Mouse (Mus musculus) kidney, adult 8-10 months (tissue): Measurements from ENCODE around the gene Chd9.
A peak's percentile ranks its signal among the peaks of the same experiment; 100 is the strongest.

Experiments
- DNase-seq, 2 experiments: peaks; one replicate each; pipeline ENCODE4 v3.0.0; 2022

Chd9 gene

GRCm38 (mm10) chr8:90839725-90840714 is 11.9 kb downstream of the Chd9 start:
- no peak for DNase-seq

- DNase-seq = no peak
Measured at GRCm38 (mm10) chr8:90841321-90841720, 13.2 kb downstream of the Chd9 start.

GRCm38 (mm10) chr8:90843127-90843526 is 15.0 kb downstream of the Chd9 start:
- no peak for DNase-seq

GRCm38 (mm10) chr8:90844179-90844967 is 16.2 kb downstream of the Chd9 start:
- DNase-seq = no peak

GRCm38 (mm10) chr8:90847980-90848379 is 19.8 kb downstream of the Chd9 start:
- no peak for DNase-seq

GRCm38 (mm10) chr8:90849462-90850050 is 21.4 kb downstream of the Chd9 start:
- no peak for DNase-seq

GRCm38 (mm10) chr8:90851544-90851943 is 23.4 kb downstream of the Chd9 start:
- DNase-seq = no peak

- no peak for DNase-seq
Measured at GRCm38 (mm10) chr8:90853971-90854670, 26.0 kb downstream of the Chd9 start.

- no peak for DNase-seq
Measured at GRCm38 (mm10) chr8:90854671-90855161, 26.6 kb downstream of the Chd9 start.

- no peak for DNase-seq
Measured at GRCm38 (mm10) chr8:90856171-90856570, 28.0 kb downstream of the Chd9 start.

GRCm38 (mm10) chr8:90856952-90857351 is 28.8 kb downstream of the Chd9 start:
- DNase-seq = no peak

GRCm38 (mm10) chr8:90858071-90858470 is 29.9 kb downstream of the Chd9 start:
- DNase-seq = no peak

- no peak for DNase-seq
Measured at GRCm38 (mm10) chr8:90861266-90861944, 33.3 kb downstream of the Chd9 start.

GRCm38 (mm10) chr8:90862038-90862437 is 33.9 kb downstream of the Chd9 start:
- DNase-seq = no peak

- DNase-seq = no peak
Measured at GRCm38 (mm10) chr8:90867061-90867460, 38.9 kb downstream of the Chd9 start.

- DNase-seq = no peak
Measured at GRCm38 (mm10) chr8:90867911-90868310, 39.8 kb downstream of the Chd9 start.

GRCm38 (mm10) chr8:90868334-90868733 is 40.2 kb downstream of the Chd9 start:
- DNase-seq = no peak

GRCm38 (mm10) chr8:90869071-90869919 is 41.1 kb downstream of the Chd9 start:
- peak; percentile 83 to 85 for DNase-seq

GRCm38 (mm10) chr8:90869920-90870777 is 42.0 kb downstream of the Chd9 start:
- peak; percentile 29 to 48 for DNase-seq
